Mouse (Mus musculus) CD8-positive naive resting alpha-beta T cell, adult 2 months (primary cell): Measurements from ENCODE around the gene Cuzd1.
A peak's percentile ranks its signal among the peaks of the same experiment; 100 is the strongest.

ENCODE experiments used
- DNase-seq, 2 experiments: peaks; one replicate each; pipeline ENCODE4 v3.0.0; 2022; ENCODE audit warnings: low read depth in 2 of 2, low spot score in 2 of 2

The Cuzd1 gene

DNA sequence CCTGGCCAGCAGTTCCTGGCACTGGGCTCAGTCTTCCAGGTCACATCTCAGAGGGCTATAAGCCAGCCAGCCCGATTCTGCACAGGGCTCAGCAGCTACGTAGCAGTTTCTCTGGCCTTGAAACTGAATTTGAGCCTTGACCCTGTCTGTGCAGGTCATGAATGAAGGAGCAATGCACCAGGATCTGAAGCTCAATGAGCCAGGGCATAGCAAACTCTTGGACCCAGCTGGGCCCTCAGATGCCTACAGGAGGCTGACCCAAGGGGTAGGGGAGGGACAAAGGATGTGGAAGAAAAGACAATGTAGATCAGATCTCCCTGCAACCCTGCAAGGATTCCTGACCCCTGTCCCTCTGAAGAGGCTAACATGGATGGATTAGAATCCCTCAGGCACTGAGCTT lies at the start of gene Cuzd1:
Gene Cuzd1, minus strand, starts transcription at position 101 of the 400 bp plus-strand sequence.
- no peak for DNase-seq

DNA sequence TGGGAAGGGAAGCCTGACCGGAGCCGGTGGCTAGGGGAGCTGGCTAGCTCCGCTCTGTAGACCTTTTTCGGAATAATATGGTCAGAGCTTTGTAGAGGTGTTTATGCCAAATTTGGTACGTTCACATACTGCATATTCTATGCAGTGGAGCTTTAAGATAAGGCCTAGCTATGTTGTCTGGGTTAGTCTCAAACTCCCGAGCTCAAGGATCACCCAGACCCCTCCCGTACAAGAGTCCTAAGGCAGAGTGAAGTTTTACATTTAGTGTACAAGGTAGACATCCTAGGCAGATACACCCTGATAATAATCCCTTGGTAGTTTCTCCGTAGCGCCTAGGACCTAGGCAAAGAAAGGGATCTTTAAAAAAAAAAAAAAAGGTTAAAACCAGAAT lies 49.4 kb upstream of the Cuzd1 start:
- DNase-seq = no peak

GRCm38 (mm10) chr7:131370648-131371469 lies 48.8 kb upstream of the Cuzd1 start, which contains the start of gene Pstk:
Gene Pstk, plus strand, starts transcription at chr7:131371141.
- peak; percentile 80 to 81 for DNase-seq

- no peak for DNase-seq
Measured at GRCm38 (mm10) chr7:131364131-131364530, 42.0 kb upstream of the Cuzd1 start.

DNA sequence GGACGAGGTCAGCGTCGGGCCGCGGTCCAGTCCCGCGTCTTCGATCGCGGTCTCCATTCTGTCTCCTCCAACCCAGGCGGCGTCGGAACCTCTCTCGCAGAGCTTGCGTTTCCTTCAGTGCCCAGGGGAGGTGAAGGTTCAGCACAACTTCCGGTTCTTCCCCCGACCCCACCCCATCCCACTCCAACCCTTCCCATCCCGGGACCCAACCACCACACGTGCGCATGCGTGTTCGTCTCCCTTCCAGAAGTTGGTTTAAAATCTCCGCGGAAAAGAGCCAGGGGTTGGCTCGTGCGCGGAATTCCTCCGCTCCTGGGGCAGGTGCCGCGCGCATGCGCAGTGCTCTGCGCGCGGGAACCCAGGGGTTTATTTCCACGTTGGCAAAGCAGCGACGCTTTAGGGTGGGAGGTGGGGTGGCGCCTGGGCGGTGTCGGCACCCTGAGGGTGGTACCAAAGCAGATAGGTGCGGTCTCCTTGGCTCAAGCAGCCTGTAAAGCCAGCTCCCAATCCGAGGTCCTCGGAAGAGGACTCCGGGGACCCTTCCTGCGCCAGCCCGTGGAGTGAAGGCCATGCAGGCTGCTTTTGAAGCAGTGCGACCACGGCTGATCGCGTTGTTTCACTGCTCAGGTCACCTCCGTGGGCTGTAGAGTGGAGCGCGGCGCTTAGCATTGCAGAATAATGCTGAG lies 40.7 kb upstream of the Cuzd1 start, which contains the start of gene 2310057M21Rik:
Gene 2310057M21Rik, minus strand, starts transcription at position 145 of the 686 bp plus-strand sequence.
- DNase-seq = peak; percentile 79 to 83

DNA sequence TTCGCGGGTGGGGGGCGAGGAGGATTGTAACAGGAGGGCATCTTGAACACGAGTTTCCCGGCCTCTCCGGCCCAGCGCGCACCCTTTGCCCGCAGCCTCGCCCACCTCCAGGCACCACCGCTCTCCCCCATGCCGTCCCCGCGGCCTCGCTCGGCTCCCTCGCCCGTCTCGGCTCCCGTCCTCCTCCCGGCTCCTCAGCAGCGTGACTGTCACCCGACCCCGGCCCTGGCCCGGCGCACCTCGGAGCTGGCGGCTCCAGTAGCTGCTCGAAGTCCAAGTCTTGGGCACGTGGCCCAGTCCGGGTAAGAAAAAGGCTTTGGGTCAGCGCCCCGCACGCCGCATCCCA lies 40.1 kb upstream of the Cuzd1 start:
- DNase-seq = no peak

- no peak for DNase-seq
Measured at GRCm38 (mm10) chr7:131356105-131356504, 34.0 kb upstream of the Cuzd1 start.

GRCm38 (mm10) chr7:131345856-131346541 lies 23.9 kb upstream of the Cuzd1 start:
- DNase-seq = no peak

GRCm38 (mm10) chr7:131337502-131338068 lies 15.5 kb upstream of the Cuzd1 start:
- DNase-seq = no peak

DNA sequence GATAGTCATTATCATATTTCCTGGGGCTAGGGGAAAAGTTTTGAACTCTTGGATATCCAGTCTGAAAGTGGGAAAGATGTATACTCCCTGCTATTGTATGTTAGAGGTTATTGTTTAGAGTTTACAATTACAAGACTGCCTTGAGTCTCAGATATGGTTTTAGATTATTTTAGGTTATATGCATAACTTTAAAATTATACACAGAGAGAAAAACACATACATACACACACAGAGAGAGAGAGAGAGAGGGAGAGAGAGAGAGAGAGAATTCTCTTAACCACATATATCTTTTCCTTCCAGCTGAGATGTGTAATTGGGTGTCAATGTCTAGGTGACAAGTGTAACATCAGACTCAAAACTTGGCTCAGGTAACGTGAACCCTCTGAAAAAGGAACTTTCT lies 11.5 kb upstream of the Cuzd1 start, which contains the start of gene Fam24a:
Gene Fam24a, plus strand, starts transcription at position 301 of the 400 bp plus-strand sequence.
- DNase-seq = no peak

DNA sequence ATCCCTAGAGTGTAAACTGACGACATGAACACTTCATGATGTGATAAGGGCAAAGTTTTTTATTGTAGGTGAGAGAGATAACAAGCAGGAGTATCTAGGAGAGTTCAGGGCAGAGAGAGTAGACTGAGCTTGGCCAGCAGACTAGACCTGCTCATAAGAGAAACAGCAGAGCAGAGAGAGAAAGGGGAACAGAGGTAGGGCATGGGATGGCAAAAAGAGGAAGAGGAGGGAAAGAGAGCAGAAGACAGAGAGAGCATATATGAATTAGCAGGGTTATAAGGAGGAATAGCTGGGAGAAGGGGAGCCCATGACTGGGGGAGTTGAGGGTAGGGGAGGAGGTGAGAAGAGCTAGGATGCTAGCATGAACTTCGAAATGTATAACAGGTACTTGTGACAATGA lies 9.6 kb upstream of the Cuzd1 start:
- no peak for DNase-seq

GRCm38 (mm10) chr7:131329416-131329815 lies 7.3 kb upstream of the Cuzd1 start, which contains the start of gene Fam24b:
Gene Fam24b, minus strand, starts transcription at chr7:131329516.
- DNase-seq = no peak

DNA sequence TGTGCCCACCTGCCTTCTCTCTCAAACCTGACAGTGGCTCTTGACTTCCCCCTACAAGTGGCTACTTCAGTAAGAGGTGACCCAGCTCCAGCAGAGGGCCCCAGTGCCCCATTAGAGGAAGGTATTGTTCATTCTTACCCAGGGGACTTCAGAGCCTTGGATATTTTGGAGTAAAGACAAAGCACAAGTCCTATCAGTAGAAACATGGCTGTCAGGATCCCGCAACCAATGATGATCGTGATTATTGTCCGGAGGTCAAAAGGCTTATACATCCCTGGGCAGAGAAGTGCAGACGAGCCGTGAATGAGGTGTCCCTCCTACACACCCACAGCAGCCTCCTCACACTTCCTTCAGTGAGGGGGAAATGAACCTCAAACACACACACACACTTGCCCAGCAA lies 5.0 kb upstream of the Cuzd1 start:
- no peak for DNase-seq

- no peak for DNase-seq
Measured at GRCm38 (mm10) chr7:131318340-131318739, 3.8 kb downstream of the Cuzd1 start.

DNA sequence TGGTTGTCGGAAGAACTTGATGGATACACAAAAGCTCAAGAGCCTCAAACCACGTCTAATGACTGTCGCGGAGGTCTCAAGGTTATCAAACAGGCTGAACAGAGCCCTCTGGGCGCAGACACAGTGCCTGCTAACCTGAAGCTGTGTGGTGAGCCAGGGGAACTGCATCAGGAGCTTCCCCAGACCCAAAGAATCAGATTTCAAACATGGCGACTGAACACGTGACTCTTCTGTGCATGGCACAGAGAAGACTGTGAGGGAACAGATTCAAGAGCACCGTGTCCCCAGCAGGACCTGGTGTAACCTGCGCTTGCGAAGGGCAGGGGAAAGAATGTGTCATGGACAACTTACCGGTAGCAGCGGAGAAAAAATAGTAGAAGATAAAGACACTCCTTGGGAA lies 4.5 kb downstream of the Cuzd1 start:
- no peak for DNase-seq

GRCm38 (mm10) chr7:131314493-131314892 lies 7.6 kb downstream of the Cuzd1 start:
- DNase-seq = no peak

- DNase-seq = no peak
Measured at GRCm38 (mm10) chr7:131306733-131307132, 15.4 kb downstream of the Cuzd1 start.

DNA sequence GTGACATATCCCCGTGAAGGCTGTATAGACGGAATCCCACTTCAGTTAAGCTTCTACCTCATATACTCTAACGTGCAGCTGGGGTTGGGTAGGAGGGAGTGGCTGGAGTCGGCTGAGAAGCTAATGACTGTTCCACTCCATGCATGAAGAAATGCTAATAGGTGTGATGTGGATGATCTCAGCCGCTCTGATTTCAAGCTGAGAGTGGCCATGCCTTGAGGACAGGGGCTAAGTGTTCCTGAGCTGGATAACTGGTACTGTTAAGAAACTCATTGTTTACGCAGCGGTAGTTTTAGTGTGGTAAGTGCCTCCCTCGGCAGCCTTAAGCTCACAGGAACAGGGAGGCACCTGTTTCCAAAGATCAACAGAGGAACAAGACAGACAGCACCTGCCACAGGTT lies 18.8 kb downstream of the Cuzd1 start:
- DNase-seq = no peak

DNA sequence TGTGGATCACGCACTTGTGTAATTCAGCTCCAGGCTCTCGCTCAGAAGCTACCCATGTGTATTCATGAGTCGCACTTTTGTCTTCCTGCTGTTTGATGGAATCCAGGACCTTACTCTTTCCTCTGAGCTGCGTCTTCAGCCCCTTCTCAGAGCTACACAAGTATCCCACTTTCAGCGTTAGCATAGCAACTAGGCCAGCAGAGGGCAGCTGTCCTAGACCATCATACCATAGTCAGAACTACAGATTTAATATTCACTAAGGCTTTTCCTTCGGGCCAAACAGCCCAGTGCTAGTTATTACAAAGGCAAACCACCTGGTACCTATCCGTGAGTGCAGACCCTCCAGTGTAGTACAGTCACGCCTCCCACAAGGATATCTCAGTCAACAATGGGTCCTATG lies 24.9 kb downstream of the Cuzd1 start:
- DNase-seq = no peak

DNA sequence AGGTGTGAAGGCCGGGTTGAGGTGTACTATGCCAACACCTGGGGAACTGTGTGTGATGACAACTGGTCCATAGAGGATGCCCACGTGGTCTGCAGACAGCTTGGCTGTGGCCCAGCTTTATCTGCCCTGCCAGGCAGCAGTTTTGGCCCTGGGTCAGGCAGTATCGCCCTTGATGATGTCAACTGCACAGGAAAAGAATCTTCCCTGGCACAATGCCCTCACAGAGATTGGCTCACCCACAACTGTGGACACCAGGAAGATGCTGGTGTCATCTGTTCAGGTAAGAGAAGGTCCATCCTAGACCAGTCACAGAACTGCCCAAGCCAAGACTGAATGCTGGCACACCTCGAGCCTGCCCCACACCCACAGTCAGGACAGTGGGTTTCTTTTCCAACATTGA lies 56.2 kb downstream of the Cuzd1 start:
- DNase-seq = no peak

DNA sequence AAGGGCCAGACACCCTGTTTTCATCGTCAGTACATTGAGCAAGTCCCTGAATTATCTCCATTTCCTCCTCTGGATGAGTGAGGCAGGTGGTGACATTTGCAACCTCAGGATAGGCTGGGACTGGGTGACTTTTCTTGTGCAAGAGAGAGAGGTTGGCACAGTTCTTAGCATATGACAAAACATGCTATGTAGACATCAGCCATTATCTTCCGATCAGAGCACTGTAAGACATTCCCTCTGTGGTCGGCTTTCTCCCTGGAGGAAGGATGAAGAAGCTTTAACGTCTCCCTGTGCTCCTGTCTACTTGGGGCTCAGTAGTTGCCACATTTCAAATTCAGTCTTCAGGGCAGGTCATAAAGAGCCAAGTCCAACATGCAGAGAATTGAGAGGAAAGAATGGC lies 57.8 kb downstream of the Cuzd1 start:
- DNase-seq = no peak
